Mouse (Mus musculus): ENCODE results near the gene Hopx. TPM values are rescaled to one million over a fixed set of nuclear protein-coding genes. Genes with fewer than 3 reads are reported as not detected.

The Hopx gene
- polyA plus RNA-seq, 3 experiments from 2014 or later: 13.8 to 24.5 (median 15.9) TPM

GRCm38 (mm10) chr5:77132457-77133135, 17.7 kb upstream of the Hopx start:
- ATAC-seq: no peak

DNA sequence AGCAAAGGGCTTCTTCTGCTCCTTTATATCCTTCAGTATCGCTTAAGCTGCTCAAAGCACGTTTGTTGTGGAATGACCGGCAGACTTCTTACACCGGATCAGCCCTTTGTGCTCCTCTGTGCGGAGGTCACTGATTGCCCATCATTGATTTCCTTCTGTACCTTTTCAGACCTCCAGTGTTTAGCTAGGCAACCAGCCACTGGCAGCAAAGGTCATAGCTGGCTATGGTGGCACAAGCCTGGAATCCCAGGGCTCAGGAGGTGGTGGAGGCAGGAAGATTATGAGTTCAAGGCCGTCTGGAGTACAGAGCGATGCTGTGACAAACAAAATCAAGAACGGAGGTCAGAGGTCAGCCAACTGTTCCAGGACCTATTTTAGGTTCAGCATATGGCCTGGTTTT, 17.0 kb upstream of the Hopx start:
- no peak for ATAC-seq

DNA sequence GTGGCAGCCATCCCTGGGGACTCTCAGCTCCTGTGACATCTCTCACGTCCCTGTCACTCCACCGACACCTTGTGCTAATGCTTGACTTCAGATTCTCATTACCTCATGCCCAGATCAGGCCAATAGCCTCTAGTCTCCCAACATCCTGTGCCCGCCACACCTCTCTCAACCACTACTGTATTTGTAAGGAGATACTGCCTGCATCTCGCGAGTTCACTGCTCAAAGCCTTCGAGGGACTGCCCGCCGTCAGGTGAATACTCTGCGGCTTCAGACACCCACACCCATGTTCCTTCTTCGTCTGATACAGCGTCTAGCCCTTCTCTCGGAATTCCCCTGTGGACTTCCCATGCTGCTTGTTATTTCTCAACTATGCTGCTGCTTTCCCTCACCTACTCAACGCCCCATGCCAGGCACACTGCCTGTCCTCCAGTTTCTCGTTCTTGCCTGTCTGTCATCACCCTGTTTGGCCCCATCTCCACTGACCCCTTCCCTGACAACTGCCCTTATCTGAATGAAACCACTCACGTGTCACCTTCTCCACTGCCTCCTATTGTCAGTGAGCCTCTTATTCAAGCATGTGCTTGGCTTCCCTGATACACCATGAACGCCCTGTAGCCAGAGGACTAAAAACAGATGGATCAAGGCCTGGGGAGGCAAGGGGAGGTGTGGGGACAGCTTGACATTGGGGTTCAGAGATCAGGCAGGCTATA, 15.5 kb upstream of the Hopx start:
- peak; percentile 82 for ATAC-seq

DNA sequence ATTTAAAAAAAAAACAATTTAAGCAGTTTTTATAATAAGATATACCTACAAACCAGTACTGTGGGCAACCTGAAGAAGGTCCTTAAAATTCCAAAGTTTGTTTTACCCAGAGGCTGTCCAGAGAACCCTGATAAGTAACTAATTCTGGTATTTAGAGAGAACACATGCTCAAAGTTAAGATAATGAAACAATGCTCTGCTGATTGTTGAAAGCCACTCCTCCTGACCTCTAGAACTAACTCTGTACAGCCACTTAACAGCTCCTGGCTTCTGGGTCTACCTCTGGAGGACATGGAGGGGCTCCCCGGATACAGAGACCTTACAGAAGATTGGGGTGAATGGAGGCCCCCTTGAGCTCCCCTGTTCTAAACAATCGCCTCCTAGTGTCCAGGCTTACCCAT, 15.0 kb upstream of the Hopx start:
- no peak for ATAC-seq

GRCm38 (mm10) chr5:77128854-77129253, 13.9 kb upstream of the Hopx start:
- ATAC-seq: no peak

- ATAC-seq: no peak
These were observed 11.6 kb upstream of the Hopx start for GRCm38 (mm10) chr5:77126415-77126968.

DNA sequence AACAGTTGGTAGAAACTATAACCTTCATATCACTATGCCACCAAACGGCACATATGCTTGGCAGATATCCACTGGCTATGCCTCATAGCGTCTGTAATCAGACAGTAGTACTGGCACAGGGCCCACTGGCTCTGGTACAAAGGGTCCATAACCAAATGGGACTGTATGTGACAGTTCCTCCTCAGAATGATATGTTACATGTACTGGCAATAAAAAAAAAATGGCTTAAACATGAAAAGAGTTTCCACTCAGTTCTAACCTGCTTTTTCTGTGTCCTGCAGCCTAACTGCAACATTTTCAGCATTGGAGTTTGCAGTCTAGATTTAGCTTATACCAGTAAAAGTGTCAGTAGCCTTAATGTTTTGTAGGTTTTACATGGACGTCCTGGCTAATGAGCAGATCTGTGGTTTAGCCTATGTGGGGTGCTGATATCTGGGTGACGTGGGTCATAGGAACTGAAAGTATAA, 9.9 kb upstream of the Hopx start:
- peak; percentile 79 for ATAC-seq

GRCm38 (mm10) chr5:77124165-77124564, 9.2 kb upstream of the Hopx start:
- peak; percentile 57 for ATAC-seq

DNA sequence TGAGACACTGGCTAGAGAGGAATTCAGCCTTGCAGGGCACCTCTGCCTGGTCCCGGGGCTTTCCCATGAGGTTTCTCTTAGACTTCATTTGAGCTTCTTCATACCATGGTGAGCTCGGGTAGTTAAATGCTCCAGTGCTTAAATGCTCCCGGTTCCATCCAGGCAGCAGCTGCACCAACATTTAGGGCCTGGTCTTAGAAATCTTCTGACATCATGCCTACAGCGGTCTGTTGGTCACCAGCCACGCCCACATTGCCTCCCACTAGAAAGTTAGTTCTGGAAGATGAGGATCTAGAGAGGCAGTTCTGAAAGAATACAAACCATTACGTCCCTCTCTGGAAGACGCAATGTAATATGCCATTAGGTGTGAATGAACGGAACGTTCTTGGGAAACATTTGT, 8.7 kb upstream of the Hopx start:
- ATAC-seq: no peak

- ATAC-seq: no peak
These were observed 7.6 kb upstream of the Hopx start for GRCm38 (mm10) chr5:77122254-77123192.

DNA sequence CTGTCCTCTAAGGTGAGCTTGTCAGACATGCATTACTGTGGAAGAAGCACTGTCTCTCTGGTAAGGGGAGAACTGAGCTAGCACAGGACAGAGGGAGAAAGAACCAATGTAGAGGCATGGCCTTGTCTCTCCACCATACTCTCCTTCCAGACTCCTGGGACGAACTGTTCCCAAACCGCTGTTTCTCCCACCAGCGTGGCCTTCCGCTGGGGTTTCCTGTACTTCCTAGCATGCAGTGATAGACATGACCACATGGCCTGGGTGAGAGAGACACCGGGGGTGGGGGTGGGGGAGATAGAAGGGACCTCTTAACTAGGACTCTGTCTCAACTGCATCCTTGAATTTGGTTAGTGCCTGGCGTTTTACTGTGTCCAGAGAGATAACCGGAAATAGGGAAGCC, 5.8 kb upstream of the Hopx start:
- no peak for ATAC-seq

- ATAC-seq: no peak
These were observed 4.8 kb upstream of the Hopx start for GRCm38 (mm10) chr5:77119475-77120422.

DNA sequence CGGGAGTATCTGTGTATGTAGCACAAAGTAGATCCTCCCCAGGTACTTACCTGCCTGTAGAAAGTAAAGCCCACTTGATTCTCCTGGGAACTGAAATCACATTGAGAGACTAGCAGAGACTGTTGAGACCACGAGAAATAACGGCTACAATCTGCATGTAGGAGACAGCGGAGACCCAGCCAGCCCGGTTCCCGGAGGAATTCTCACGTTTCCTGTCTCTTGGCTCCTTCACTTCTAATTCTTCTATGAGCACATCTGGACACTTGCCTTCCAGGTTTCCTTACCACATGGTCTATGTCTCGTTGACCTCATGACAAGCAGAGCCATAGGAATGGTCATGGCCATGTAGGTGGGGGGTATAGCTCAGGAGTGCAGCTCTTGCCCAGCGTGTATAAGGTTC, 811 bp upstream of the Hopx start:
- no peak for ATAC-seq

- ATAC-seq: no peak
These were observed 1.1 kb downstream of the Hopx start for GRCm38 (mm10) chr5:77113773-77114172.

- no peak for ATAC-seq
These were observed 2.9 kb downstream of the Hopx start for GRCm38 (mm10) chr5:77112066-77112465.

DNA sequence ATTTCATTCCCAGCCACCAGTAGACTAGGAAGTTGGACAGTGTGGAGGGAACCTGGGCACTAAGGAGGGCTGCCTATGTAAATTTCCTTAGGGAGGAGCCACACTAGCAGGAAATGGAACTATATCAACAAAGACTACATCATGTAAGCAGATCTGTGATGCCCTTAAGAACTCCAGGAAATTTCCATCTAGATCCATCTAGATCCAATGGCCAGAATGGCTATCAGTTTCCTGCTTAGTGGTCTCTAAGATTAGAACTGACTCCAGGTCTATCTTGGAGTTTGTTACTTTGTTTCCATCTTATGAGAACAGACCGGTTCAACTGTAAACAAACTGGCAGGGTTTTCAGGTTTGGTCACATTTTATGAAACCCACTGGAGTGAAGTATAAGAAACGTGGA, 5.1 kb downstream of the Hopx start:
- no peak for ATAC-seq

GRCm38 (mm10) chr5:77108806-77109205, 6.1 kb downstream of the Hopx start:
- ATAC-seq: no peak

DNA sequence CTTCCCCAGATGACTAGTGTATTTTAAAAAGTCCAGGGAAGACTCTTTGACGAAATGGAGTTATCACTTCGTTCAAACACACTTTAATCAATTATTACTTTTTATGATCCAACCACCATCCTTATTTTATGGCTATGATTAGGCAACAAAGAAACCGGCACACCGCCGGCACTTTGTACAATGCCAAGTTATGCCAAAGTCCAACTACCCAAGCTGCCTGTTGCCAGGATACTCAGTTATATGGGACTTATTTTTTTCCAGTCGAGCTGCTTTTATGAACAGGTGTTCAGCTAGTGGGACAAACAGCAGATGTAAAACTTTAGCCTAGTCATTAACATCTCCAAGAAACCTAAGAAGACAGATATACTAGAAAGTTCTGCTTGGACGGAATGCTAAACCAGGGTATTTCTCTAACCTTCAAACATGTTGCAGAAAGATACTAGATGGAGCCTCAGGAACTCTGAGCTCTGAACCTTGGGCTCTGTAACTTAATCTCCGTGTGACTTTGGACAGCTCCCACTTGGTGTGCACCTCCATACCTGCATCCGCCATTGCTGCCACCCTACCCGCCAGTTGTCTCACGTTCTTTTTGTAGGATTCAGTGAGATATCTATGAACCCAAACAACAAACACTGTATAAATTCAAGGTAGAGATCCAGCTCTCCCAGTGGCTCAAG, 7.6 kb downstream of the Hopx start:
- no peak for ATAC-seq

- ATAC-seq: no peak
These were observed 12.2 kb downstream of the Hopx start for GRCm38 (mm10) chr5:77102522-77103365.

DNA sequence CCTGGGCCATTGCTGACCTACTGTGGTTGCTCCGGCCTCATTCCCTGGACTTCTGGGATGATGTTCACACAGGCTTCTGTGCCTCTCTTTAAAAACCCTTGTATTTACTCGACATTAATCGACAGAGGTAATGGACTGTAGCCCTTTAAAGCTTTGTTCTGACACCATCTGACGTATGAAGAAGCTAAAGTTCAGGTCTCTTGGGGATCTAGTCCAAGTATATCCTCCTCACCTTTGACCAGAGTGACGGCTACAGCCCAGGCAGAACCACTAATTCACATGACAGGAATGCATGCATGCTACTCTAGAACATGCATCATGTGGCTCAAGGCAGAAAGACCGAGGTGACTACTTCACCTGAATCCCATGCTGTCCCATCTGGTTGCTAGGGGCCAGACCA, 14.2 kb downstream of the Hopx start:
- ATAC-seq: no peak
